Mouse (Mus musculus) MEL (cell line): ENCODE results near the gene Tmem87b.

Experiments used
- CTCF ChIP-seq, 3 experiments: IDR thresholded peaks in 2 of 3; conservative IDR thresholded peaks in 1 of 3; 2 replicates each; pipeline ENCODE4 v1.5.1; 2011 to 2012; ENCODE audit warnings: low read length in 3 of 3, low read depth in 2 of 3, mild to moderate bottlenecking in 2 of 3, improper control_type of control experiment in 1 of 3, inconsistent platforms in 1 of 3, mixed read lengths in 1 of 3, moderate library complexity in 1 of 3; ENCODE audit not compliant: control insufficient read depth in 1 of 3, insufficient read depth in 1 of 3, poor library complexity in 1 of 3, severe bottlenecking in 1 of 3
- EP300 ChIP-seq, 2 experiments: IDR thresholded peaks; 2 replicates each; pipeline ENCODE4 v1.6.1; 2011; ENCODE audit warnings: improper control_type of control experiment in 2 of 2, low read length in 2 of 2, low read depth in 1 of 2, mild to moderate bottlenecking in 1 of 2
- POLR2A ChIP-seq, 2 experiments: IDR thresholded peaks; 2 replicates each; pipeline ENCODE4 v1.6.1; 2011 to 2012; ENCODE audit warnings: low read length in 2 of 2, mild to moderate bottlenecking in 2 of 2, control low read depth in 1 of 2, improper control_type of control experiment in 1 of 2, low read depth in 1 of 2, moderate library complexity in 1 of 2; ENCODE audit not compliant: control insufficient read depth in 1 of 2, insufficient read depth in 1 of 2, poor library complexity in 1 of 2
- POLR2AphosphoS2 ChIP-seq: IDR thresholded peaks from 2 replicates; pipeline ENCODE4 v1.6.1; 2011; ENCODE audit warnings: low read length, improper control_type of control experiment

- TF ChIP-seq CTCF (IDR thresholded peaks at IDR 0.05 in 2 of 3, conservative IDR thresholded peaks at IDR 0.05 in 1 of 3; ENCODE audit: control insufficient read depth in 1 of 3, insufficient read depth in 1 of 3, low read depth in 2 of 3, low read length in 3 of 3, poor library complexity in 1 of 3, severe bottlenecking in 1 of 3) (no peak), POLR2AphosphoS2 (no peak), EP300 (IDR thresholded peaks at IDR 0.05; ENCODE audit: low read depth in 1 of 2, low read length in 2 of 2) (no peak), POLR2A (IDR thresholded peaks at IDR 0.05; ENCODE audit: control insufficient read depth in 1 of 2, insufficient read depth in 1 of 2, low read depth in 1 of 2, low read length in 2 of 2, poor library complexity in 1 of 2) (peak; percentile 85 to 98)
Measured at GRCm38 (mm10) chr2:128817786-128818681, at the start of gene Tmem87b.
